Mouse (Mus musculus) left cerebral cortex, postnatal 14 days (tissue): ENCODE results near the gene Alkbh6. TPM values are rescaled to one million over a fixed set of nuclear protein-coding genes. Genes with fewer than 3 reads are reported as not detected.
A peak's percentile ranks its signal among the peaks of the same experiment; 100 is the strongest.

Experiments used
- DNase-seq, 2 experiments: peaks; one replicate each; pipeline ENCODE4 v3.0.0; 2021 to 2022; ENCODE audit warnings: low spot score in 2 of 2, mixed read lengths in 1 of 2
- intact Hi-C: fragments of 180-260 bp; cut with DNase I; formaldehyde crosslinking; loops from one replicate; pipeline ENCODE4 v1.15.1; 2025
- total RNA-seq, 2 experiments: library from RNA; stranded (reverse); gene quantifications; 2 replicates each; pipeline ENCODE4 v1.2.3; 2021

Gene Alkbh6
- total RNA-seq, 2 experiments from 2014 or later: 53.4 to 55.3 TPM

GRCm38 (mm10) chr7:30291215-30292131 is 17.0 kb upstream of the Alkbh6 start, which contains the start of gene Clip3:
TSS of gene Clip3 (plus strand) at chr7:30291728.
- peak; percentile 90 to 92 for DNase-seq
- intact Hi-C loops: loop anchor here (5.0 kb wide), 1 partner anchor 59 kb away; the partner anchor contains the start of genes Polr2i and Tbcb

- intact Hi-C loops: loop anchor here (5.0 kb wide), 1 partner anchor 61 kb away; the partner anchor contains the start of genes Polr2i and Tbcb
- peak; percentile 48 to 62 for DNase-seq
Observed at GRCm38 (mm10) chr7:30293795-30294194, 14.7 kb upstream of the Alkbh6 start.

- intact Hi-C loops: loop anchor here (5.0 kb wide), 1 partner anchor 62 kb away; the partner anchor contains the start of genes Polr2i and Tbcb
- no peak for DNase-seq
Observed at GRCm38 (mm10) chr7:30294296-30294695, 14.2 kb upstream of the Alkbh6 start.

GRCm38 (mm10) chr7:30295103-30295502 is 13.4 kb upstream of the Alkbh6 start:
- intact Hi-C loops: no loop called here
- DNase-seq: no peak

GRCm38 (mm10) chr7:30296816-30297215 is 11.7 kb upstream of the Alkbh6 start:
- no peak for DNase-seq
- intact Hi-C loops: no loop called here

GRCm38 (mm10) chr7:30297266-30297665 is 11.3 kb upstream of the Alkbh6 start:
- intact Hi-C loops: no loop called here

GRCm38 (mm10) chr7:30300914-30301313 is 7.6 kb upstream of the Alkbh6 start:
- no peak for DNase-seq
- intact Hi-C loops: no loop called here

More at GRCm38 (mm10) chr7:30297266-30297665, 11.3 kb upstream of the Alkbh6 start:
- no peak for DNase-seq

GRCm38 (mm10) chr7:30306083-30306779 is 2.3 kb upstream of the Alkbh6 start:
- intact Hi-C loops: no loop called here

GRCm38 (mm10) chr7:30309395-30310129 is 1.0 kb downstream of the Alkbh6 start:
- no peak for DNase-seq
- intact Hi-C loops: no loop called here

More at GRCm38 (mm10) chr7:30306083-30306779, 2.3 kb upstream of the Alkbh6 start:
- no peak for DNase-seq

- DNase-seq: no peak
- intact Hi-C loops: no loop called here
Observed at GRCm38 (mm10) chr7:30310136-30310535, 1.6 kb downstream of the Alkbh6 start.

- no peak for DNase-seq
- intact Hi-C loops: no loop called here
Observed at GRCm38 (mm10) chr7:30313666-30314320, 5.3 kb downstream of the Alkbh6 start.

GRCm38 (mm10) chr7:30314721-30315155 is 6.2 kb downstream of the Alkbh6 start, which contains the start of gene Syne4:
TSS of gene Syne4 (plus strand) at chr7:30314807.
- DNase-seq: no peak
- intact Hi-C loops: no loop called here

- intact Hi-C loops: no loop called here
Observed at GRCm38 (mm10) chr7:30315559-30316529, 7.3 kb downstream of the Alkbh6 start.

GRCm38 (mm10) chr7:30318142-30318541 is 9.6 kb downstream of the Alkbh6 start:
- intact Hi-C loops: no loop called here
- no peak for DNase-seq

More at GRCm38 (mm10) chr7:30315559-30316529, 7.3 kb downstream of the Alkbh6 start:
- no peak for DNase-seq

GRCm38 (mm10) chr7:30320946-30321345 is 12.4 kb downstream of the Alkbh6 start:
- intact Hi-C loops: no loop called here
- no peak for DNase-seq

GRCm38 (mm10) chr7:30321539-30322284 is 13.2 kb downstream of the Alkbh6 start, which contains the start of gene E130208F15Rik:
TSS of gene E130208F15Rik (plus strand) at chr7:30321740.
- DNase-seq: peak; percentile 66 to 69
- intact Hi-C loops: no loop called here

GRCm38 (mm10) chr7:30322285-30322667 is 13.8 kb downstream of the Alkbh6 start:
- peak; percentile 97 to 98 for DNase-seq
- intact Hi-C loops: no loop called here
